Mouse (Mus musculus) heart, postnatal 0 days (tissue): Measurements from ENCODE around the gene Tom1l1. TPM values are rescaled to one million over a fixed set of nuclear protein-coding genes. Genes with fewer than 3 reads are reported as not detected.

ENCODE experiments used
- ATAC-seq: fragments of 200-750 bp; cut with Nextera tagmentation; 2 replicates; pipeline ENCODE4 v1.8.0; 2017; ENCODE audit warnings: low read depth, moderate number of reproducible peaks, moderate library complexity; ENCODE audit not compliant: insufficient read depth
- DNase-seq: peaks from one replicate; pipeline ENCODE4 v3.0.0-alpha.2; 2016; ENCODE audit warnings: low spot score
- H3K27ac ChIP-seq: fragments of 300-500 bp; sonication (generic); 2 replicates; pipeline ENCODE4 v1.5.1; 2014; ENCODE audit warnings: low read depth, mild to moderate bottlenecking
- H3K27me3 ChIP-seq: fragments of 300-500 bp; sonication (generic); 2 replicates; pipeline ENCODE4 v1.6.1; 2014; ENCODE audit warnings: low read length, mixed read lengths; ENCODE audit not compliant: control insufficient read depth, insufficient read depth
- H3K36me3 ChIP-seq: fragments of 300-500 bp; sonication (generic); replicated peaks from 2 replicates; pipeline ENCODE4 v1.6.1; 2014; ENCODE audit warnings: low read length, mixed read lengths; ENCODE audit not compliant: control insufficient read depth, insufficient read depth
- H3K4me1 ChIP-seq: fragments of 300-500 bp; sonication (generic); 2 replicates; pipeline ENCODE4 v1.6.1; 2014; ENCODE audit warnings: antibody characterized with exemption; ENCODE audit not compliant: control insufficient read depth, insufficient read depth
- H3K4me2 ChIP-seq: fragments of 300-500 bp; sonication (generic); 2 replicates; pipeline ENCODE4 v1.6.1; 2014; ENCODE audit warnings: low read depth, mild to moderate bottlenecking, low read length, moderate library complexity
- H3K4me3 ChIP-seq: fragments of 300-500 bp; sonication (generic); 2 replicates; pipeline ENCODE4 v1.5.1; 2014; ENCODE audit warnings: low read depth, low read length
- H3K9ac ChIP-seq: fragments of 300-500 bp; sonication (generic); replicated peaks from 2 replicates; pipeline ENCODE4 v1.6.1; 2014; ENCODE audit warnings: low read depth, low read length, mixed read lengths
- H3K9me3 ChIP-seq: fragments of 300-500 bp; sonication (generic); replicated peaks from 2 replicates; pipeline ENCODE4 v1.6.1; 2016; ENCODE audit warnings: low read length; ENCODE audit not compliant: control insufficient read depth
- CTCF ChIP-seq: IDR thresholded peaks from 2 replicates; pipeline ENCODE4 v1.5.1; 2016; ENCODE audit warnings: antibody characterized with exemption, control low read depth, low read depth
- EP300 ChIP-seq: IDR thresholded peaks from 2 replicates; pipeline ENCODE4 v1.6.1; 2016; ENCODE audit warnings: antibody characterized with exemption, low read depth
- WGBS: fragments of 180-500 bp; shearing (Covaris S2); extraction: QIAGEN DNeasy Blood & Tissue Kit; methylation state at CpG from one replicate; pipeline ENCODE4 v1.1.7; 2014; 5-methylcytosine and 5-hydroxymethylcytosine counted together
- polyA plus RNA-seq: library from polyadenylated mRNA; unstranded; fragments of >200 nt; fragmentation: Nextera tagmentation; extraction: Ambion mirVana; gene quantifications from 2 replicates; pipeline ENCODE4 v1.2.1, GENCODE M21; 2015
- total RNA-seq: library from RNA; depleted of rRNA; stranded (reverse); fragments of >200 nt; gene quantifications from 2 replicates; pipeline ENCODE4 v1.2.3, GENCODE M21; 2014; ENCODE audit warnings: low replicate concordance

Gene Tom1l1
- total and polyA plus RNA-seq, 2 experiments from 2014 or later = 14.8 to 16.3 TPM

DNA sequence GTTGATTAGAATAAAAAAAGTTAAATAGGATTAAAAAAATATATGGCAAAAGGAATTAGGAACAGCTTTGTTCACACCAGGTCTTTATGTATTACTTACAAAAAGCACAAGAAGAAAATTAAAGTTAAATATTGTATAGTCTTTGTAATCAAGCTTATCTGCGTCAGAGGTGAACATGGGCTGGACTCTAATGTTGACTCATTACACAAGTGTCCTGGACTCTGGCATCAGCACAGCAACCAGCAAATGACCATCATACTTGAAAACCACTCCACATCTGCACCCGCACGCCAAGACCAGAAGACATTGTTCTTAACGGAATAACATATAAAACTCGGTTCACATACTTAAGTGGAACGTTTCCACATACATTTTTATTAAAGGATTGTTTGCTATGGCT is 20.8 kb downstream of the Tom1l1 start:
- no peaks in the 10 kb centered on the region for H3K9me3 ChIP-seq
- no peak overlapping the region for H3K4me2 ChIP-seq
- 90% methylated on average over 6 of the region's 6 CpGs for WGBS
- TF ChIP-seq EP300 (no peak), CTCF (no peak)
- ATAC-seq = no peak
- peaks cover 6% of the 10 kb centered on the region; the same call in 1 of the 2 replicates for H3K36me3 ChIP-seq
- H3K27ac ChIP-seq = no peak overlapping the region
- H3K9ac ChIP-seq = no peak overlapping the region
- no peaks in the 10 kb centered on the region for H3K27me3 ChIP-seq
- H3K4me1 ChIP-seq = peaks cover 11% of the 10 kb centered on the region; the same call in 1 of the 2 replicates
- no peak for DNase-seq
- H3K4me3 ChIP-seq = no peak overlapping the region

GRCm38 (mm10) chr11:90666916-90667315 is 21.2 kb downstream of the Tom1l1 start:
- H3K9ac ChIP-seq = no peak overlapping the region
- ATAC-seq = no peak
- WGBS = 83% methylated on average over 4 of the region's 4 CpGs
- H3K27ac ChIP-seq = no peak overlapping the region
- peaks cover 11% of the 10 kb centered on the region; the same call in 1 of the 2 replicates for H3K4me1 ChIP-seq
- no peaks in the 10 kb centered on the region for H3K27me3 ChIP-seq
- TF ChIP-seq EP300 (no peak), CTCF (no peak)
- H3K4me2 ChIP-seq = no peak overlapping the region
- peaks cover 6% of the 10 kb centered on the region; the same call in 1 of the 2 replicates for H3K36me3 ChIP-seq
- no peaks in the 10 kb centered on the region for H3K9me3 ChIP-seq
- no peak for DNase-seq
- H3K4me3 ChIP-seq = no peak overlapping the region

DNA sequence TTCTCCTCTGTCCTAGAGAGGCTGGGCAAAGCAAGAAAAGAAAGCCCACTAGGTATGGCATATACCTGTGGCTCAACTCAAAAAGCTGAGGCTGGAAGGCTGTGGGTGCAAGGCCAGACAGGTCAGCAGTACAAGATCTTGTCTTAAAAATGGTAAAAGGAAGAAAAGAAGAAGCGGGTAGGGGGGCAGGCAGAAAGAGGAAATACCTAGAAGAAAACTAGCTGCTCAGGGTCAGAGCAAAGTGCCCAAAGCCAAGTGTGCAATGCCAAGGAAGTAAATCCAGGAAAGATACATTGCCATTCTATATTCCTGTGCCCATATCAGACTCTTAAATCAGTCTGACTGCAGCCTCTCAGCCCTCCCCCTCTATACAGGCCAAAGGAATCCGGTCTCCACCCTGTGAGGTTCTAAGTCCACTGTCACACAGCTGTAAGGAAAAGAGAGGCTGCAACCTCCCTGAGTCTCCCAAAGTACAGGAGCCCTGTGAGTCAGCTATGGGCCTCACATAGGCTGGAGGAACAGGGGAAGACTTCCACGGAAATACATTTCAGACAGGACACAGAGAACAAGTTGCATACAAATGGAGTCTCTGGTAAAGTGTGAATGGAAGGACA is 21.9 kb downstream of the Tom1l1 start:
- no peak for TF ChIP-seq EP300
- TF ChIP-seq CTCF = no peak
- WGBS = 63% methylated on average over 3 of the region's 3 CpGs
- DNase-seq (no peak), ATAC-seq (no peak)
- Histone ChIP-seq H3K4me3 (no peak overlapping the region), H3K27me3 (no peaks in the 10 kb centered on the region), H3K9me3 (no peaks in the 10 kb centered on the region), H3K27ac (no peak overlapping the region), H3K4me2 (no peak overlapping the region), H3K4me1 (peaks cover 11% of the 10 kb centered on the region; the same call in 1 of the 2 replicates), H3K9ac (no peak overlapping the region), H3K36me3 (peaks cover 8% of the 10 kb centered on the region; the same call in 1 of the 2 replicates)

DNA sequence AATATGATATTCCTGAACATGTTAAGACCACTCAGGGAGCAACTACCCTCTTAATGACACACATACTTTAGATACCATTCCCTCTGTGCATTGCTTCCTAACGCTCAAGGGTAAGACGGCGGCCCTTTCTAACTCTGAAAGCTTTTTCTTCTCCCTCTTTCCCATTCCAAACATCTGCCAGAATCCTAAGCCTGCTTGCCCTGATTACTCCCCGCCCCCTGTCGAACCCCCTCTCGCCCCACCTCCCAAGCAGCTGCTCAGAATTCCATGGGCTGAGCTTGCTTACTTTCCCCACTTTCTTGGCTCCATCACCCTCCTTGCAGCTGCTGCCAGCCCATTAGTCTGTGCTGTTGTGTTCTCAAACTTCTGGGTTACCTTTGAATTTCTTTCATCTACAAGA is 23.0 kb downstream of the Tom1l1 start:
- Histone ChIP-seq H3K9me3 (no peaks in the 10 kb centered on the region), H3K4me1 (peaks cover 11% of the 10 kb centered on the region; the same call in 1 of the 2 replicates), H3K36me3 (peaks cover 17% of the 10 kb centered on the region; the same call in 1 of the 2 replicates), H3K4me3 (no peak overlapping the region), H3K27ac (no peak overlapping the region), H3K27me3 (no peaks in the 10 kb centered on the region), H3K4me2 (no peak overlapping the region), H3K9ac (no peak overlapping the region)
- ATAC-seq (no peak), DNase-seq (no peak)
- 26% methylated on average over 6 of the region's 6 CpGs for WGBS
- TF ChIP-seq CTCF (no peak), EP300 (no peak)

- TF ChIP-seq CTCF = no peak
- TF ChIP-seq EP300 = no peak
- Histone ChIP-seq H3K27me3 (no peaks in the 10 kb centered on the region), H3K9me3 (no peaks in the 10 kb centered on the region), H3K27ac (no peak overlapping the region), H3K36me3 (peaks cover 12% of the 10 kb centered on the region; the same call in 1 of the 2 replicates), H3K4me2 (no peak overlapping the region), H3K9ac (no peak overlapping the region), H3K4me3 (no peak overlapping the region), H3K4me1 (peaks cover 11% of the 10 kb centered on the region; the same call in 1 of the 2 replicates)
- ATAC-seq = no peak
- no peak for DNase-seq
- 29% methylated on average over 8 of the region's 8 CpGs for WGBS
Observed at GRCm38 (mm10) chr11:90664345-90664986, 23.7 kb downstream of the Tom1l1 start.
